Mouse (Mus musculus): Measurements from ENCODE around the gene Epha2.

DNA sequence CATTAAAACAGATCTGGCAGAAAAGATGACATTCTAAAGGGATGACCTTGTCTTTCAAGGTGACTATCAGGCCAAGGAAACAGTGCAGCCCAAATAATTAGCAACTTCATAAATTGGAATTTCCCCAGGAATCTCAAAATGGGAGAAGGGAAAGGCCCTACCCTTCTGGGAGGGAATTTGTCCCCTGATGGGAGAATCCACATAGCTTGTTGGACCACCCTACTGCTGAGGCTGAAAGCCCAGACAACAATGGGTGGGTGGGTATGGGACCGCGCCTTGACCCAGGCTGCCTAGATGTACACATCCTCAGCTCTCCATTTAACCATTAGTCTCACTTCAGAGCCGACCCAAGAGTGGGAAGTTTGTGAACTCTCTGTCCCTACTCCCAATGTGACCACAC is 16.6 kb upstream of the Epha2 start:
- TF ChIP-seq TCF12 (IDR thresholded peaks at IDR 0.05; ENCODE audit: insufficient read depth, poor library complexity, severe bottlenecking) (no peak), REST (IDR thresholded peaks at IDR 0.05; ENCODE audit: insufficient read depth, insufficient read length) (no peak), POLR2A (IDR thresholded peaks at IDR 0.05; ENCODE audit: insufficient read length, low read depth) (no peak)
